Mouse (Mus musculus) heart, postnatal 0 days (tissue): Measurements from ENCODE around the gene Mum1.

Experiments
- CTCF ChIP-seq: IDR thresholded peaks from 2 replicates; pipeline ENCODE4 v1.5.1; 2016; ENCODE audit warnings: antibody characterized with exemption, control low read depth, low read depth
- EP300 ChIP-seq: IDR thresholded peaks from 2 replicates; pipeline ENCODE4 v1.6.1; 2016; ENCODE audit warnings: antibody characterized with exemption, low read depth

DNA sequence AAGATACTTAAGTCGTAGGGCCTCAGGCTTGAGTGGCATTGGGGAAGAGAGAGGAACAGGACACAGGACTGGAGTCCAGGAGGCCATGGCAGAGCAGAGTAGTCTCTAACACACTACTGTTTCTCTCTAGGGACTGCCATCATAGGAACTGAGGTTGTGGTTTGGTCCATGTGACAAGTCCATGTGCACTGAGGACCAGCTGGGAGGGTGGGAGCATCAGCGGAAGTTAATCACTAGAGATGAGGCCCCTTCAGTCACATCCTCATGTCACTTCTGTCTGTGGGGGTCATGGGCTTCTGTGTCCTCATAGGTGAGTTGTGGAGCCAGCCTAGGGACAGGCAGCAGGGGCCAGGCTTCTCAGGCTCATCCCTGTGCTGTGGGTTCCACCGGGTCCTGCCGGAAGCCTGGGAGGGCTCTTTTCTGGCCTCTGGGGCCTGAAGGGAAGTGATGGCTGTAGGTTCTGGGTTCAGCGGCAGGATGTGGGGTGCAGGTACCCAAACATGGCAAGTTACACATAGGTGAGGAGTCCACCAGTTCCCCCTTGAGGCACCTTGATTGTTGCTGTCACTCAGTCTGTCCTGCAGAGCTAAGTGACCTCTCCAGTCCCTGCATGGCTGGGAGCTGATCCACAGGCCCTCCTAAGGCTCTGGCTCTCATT, 45.1 kb downstream of the Mum1 start:
- no peak for TF ChIP-seq CTCF
- no peak for TF ChIP-seq EP300
